Mouse (Mus musculus): Measurements from ENCODE around the gene Exog.

- TF ChIP-seq CTCF (conservative IDR thresholded peaks at IDR 0.05; ENCODE audit: insufficient read depth, insufficient read length, low read depth, low read length): no peak
- no peak for TF ChIP-seq POLR2A (IDR thresholded peaks at IDR 0.05; ENCODE audit: low read depth, low read length)
Measured at GRCm38 (mm10) chr9:119473011-119473410, 28.3 kb downstream of the Exog start.
